Mouse (Mus musculus) left cerebral cortex, postnatal 10 days (tissue): ENCODE measurements around the gene Eva1a. TPM values are rescaled to one million over a fixed set of nuclear protein-coding genes. Genes with fewer than 3 reads are reported as not detected.
A peak's percentile ranks its signal among the peaks of the same experiment; 100 is the strongest.

Experiments
- DNase-seq, 2 experiments: peaks; one replicate each; pipeline ENCODE4 v3.0.0; 2021 to 2022; ENCODE audit warnings: low spot score in 2 of 2, mixed read lengths in 1 of 2; ENCODE audit errors: extremely low spot score in 1 of 2
- intact Hi-C: fragments of 180-260 bp; cut with DNase I; formaldehyde crosslinking; loops from one replicate; pipeline ENCODE4 v1.15.1; 2025
- total RNA-seq, 2 experiments: library from RNA; stranded (reverse); gene quantifications; 2 replicates each; pipeline ENCODE4 v1.2.3; 2021

Eva1a gene
- total RNA-seq, 2 experiments from 2014 or later, result 6.8 to 9.0 TPM

- DNase-seq, result no peak
- intact Hi-C loops, result loop anchor here (10.0 kb wide), 1 partner anchor 592 kb away; the partner anchor contains the start of gene Pole4
These were observed 71.6 kb downstream of the Eva1a start for GRCm38 (mm10) chr6:82112127-82113090.

DNA sequence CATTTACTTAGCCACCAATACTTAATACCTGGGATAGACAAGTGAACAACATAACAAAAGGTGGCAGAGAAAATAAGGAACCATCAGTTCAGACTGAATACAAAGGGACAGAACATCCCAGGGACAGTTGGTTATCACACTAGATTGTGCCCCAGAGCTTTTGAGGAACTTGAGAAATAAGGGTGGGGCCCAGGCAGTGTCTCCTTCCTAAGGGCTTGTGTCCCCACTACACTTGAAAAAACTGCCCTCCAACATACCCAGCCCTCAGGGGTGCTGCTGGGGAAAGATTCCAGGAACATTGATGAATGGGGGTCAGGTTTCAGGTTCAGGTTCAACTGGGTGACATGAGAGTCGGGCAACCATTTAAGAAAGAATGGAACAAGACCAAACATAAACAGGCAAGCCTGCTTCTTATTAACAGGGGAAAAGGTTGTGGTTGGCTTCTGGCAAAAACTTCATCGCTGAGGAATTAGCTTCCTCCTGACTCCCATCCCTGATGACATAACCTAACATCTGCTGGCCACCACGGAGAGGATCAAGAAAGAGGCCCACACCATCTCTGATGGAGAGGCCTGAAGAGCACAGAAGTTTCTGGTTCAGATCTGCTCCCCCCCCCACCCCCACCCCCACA, 74.6 kb downstream of the Eva1a start:
- DNase-seq, result no peak
- intact Hi-C loops, result loop anchor here (10.0 kb wide), 1 partner anchor 589 kb away; the partner anchor contains the start of gene Pole4

- no peak for DNase-seq
- intact Hi-C loops, result loop anchor here (10.0 kb wide), 1 partner anchor 589 kb away; the partner anchor contains the start of gene Pole4
These were observed 75.3 kb downstream of the Eva1a start for GRCm38 (mm10) chr6:82116176-82116575.

GRCm38 (mm10) chr6:82117871-82118270, 77.0 kb downstream of the Eva1a start:
- intact Hi-C loops, result loop anchor here (2.0 to 10.0 kb wide), 2 partner anchors 131 to 587 kb away; partner anchors contain the start of gene Pole4
- DNase-seq, result no peak

DNA sequence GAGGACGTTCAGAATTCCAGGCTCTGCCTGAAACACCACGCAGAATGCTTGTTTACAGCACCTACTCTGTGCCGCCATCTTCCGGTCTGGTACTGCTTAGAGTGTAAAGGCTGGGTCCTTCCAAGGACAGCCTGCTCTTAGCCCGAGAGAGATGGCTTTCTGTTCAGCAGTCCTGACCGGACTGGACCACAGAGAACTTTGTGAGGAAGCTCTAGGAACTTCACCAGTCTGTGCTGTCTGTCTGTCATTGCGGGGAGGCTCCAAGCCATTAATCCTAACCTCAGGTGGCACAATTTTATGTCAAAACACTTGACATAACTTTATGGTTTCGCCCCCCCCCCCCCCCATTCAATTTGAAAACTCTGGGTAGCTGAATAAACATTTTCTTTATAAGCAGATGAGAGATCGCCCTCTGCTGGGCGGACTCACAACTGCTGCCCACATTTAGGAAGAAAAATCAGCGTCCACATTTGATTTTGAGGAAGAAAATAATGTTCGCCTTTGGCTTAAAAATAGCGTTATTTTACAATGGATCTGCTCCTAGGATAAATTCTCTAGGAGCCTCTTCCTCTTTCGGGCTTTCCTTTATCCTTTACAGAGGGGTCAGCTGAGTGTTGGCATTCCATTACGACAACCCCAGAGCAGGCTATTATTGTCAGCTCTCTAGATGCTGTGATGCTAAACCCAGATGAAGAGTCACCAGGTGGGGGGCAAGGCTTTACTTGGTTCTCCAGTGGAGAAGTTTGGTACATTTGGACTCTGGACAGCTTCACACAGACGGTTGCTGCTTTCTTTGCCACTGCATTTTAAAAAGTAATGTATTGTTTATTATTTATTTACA, 78.7 kb downstream of the Eva1a start:
- intact Hi-C loops, result loop anchor here (2.0 to 10.0 kb wide), 2 partner anchors 133 to 585 kb away; partner anchors contain the start of gene Pole4
- peak; percentile 52 to 58 for DNase-seq

DNA sequence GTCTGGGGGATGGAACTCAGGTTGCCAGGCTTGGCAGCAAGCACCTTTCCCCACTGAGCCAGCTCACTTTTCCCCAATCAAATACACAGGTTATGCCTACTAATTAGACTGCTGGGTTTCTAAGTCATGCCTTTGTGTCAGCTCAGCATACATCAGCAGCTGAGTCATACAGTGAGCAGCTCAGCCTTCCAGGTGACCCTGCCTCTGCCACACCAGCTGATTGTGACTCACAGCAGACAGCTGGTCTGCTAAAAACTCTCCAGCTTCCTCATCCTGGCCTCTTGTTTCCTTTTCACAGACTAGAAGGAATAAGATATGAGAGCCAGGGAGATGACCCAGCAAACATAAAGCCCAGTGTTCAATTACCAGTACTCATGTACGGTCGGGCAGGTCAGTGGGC, 84.3 kb downstream of the Eva1a start:
- DNase-seq, result no peak
- intact Hi-C loops, result no loop called here

DNA sequence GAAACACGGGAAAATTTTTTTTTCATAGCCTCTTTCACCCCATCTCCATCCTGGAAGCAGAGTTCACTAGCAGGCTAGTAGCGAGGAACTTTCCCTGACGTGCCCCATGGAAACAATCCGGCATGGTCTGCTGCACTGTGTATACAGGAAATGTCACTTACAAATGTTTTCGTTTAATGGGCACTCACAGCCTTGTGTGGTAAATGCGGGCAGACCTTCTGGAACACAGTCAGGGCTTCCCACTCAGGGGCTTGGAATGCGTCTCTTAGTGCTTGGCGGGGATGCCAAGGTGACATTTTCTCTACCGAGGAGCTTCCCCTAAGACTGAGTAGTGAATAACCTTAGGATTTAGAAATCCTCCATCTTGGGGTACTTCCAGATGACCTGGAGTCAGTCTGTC, 87.0 kb downstream of the Eva1a start:
- intact Hi-C loops, result no loop called here

DNA sequence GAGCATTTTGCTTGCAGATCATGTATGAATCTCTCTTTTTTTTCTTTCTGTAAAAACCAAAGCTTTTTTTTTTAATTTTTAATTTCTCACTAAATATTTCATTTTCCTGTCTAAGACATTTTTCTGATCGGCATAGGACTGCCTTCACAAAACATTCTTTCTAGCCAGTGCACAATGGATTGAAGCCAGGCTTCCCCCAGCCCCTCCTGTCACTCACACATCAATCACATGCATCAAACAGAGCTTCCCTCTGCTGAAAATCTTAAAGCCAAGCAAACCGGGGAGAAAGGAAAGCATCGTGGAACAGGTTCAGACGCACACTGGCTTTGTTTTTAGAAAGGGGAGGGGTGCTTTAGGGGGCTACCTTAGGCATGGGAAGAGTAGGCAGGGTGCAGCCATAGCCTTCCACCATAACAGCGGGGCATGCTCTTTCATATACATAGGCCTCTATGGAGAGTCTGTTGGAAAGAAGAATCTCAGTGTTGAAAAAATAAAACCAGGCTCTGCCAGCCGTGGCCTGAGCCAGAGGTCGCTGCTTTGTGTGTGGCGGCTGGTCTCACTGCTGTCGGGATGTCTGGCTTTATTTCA, 88.9 kb downstream of the Eva1a start:
- no peak for DNase-seq
- intact Hi-C loops, result no loop called here

More for the DNA sequence above, 87.0 kb downstream of the Eva1a start:
- no peak for DNase-seq

- no peak for DNase-seq
- intact Hi-C loops, result no loop called here
These were observed 92.2 kb downstream of the Eva1a start for GRCm38 (mm10) chr6:82132876-82133591.

GRCm38 (mm10) chr6:82133592-82133978, 92.7 kb downstream of the Eva1a start:
- no peak for DNase-seq
- intact Hi-C loops, result no loop called here

- DNase-seq, result no peak
- intact Hi-C loops, result no loop called here
These were observed 95.3 kb downstream of the Eva1a start for GRCm38 (mm10) chr6:82135959-82136712.

Other genes with a start within 250 kb of the Eva1a start
- 10 to 100 TPM; 13.6 to 14.4 TPM for gene Gcfc2, start 117.4 kb upstream of the Eva1a start, total RNA-seq
- 10 to 100 TPM; 32.8 to 33.5 TPM for gene Mrpl19, start 75.1 kb upstream of the Eva1a start, total RNA-seq